Mouse (Mus musculus): Measurements from ENCODE around the gene Actr1a.

Actr1a gene

GRCm38 (mm10) chr19:46328081-46329030 is 67.2 kb downstream of the Actr1a start, which contains the start of gene Fbxl15:
Gene Fbxl15, plus strand, starts transcription at chr19:46328184.
- DNase-seq (ENCODE audit: low read depth in 2 of 2, low spot score in 2 of 2) = peak; percentile 84 to 86

DNA sequence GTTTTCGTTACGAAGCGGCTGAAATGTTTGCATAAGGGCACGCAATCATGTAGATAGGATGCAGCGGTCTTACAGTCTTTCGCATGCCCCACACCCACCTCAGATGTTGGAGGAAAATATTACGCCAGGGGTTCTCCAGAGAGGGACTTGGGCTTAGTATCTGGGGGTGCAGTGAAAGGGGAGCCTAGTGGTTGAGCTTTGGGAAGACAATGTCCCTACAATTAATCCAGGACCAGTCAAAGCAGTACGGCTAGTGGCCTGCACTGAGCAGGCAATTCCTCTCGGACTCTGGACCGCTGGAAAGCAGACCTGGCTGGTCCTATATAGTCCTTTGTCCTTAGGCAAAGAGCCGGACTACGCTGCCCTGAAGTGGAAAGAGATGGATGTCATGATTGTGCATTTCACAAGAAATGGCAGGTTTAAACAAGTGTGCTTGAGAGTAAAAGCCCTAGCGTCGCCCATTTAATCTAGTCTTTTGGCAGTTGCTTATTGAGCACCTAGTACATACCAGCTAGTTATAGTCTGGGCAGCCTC is 68.0 kb downstream of the Actr1a start:
- DNase-seq (ENCODE audit: low read depth in 2 of 2, low spot score in 2 of 2) = no peak

Data from CD8-positive naive resting alpha-beta T cell, adult 2 months (primary cell).